Mouse (Mus musculus) stomach, postnatal 0 days (tissue): ENCODE measurements at regions not wholly inside any gene's neighbourhood (a gene's known extent, or its start where the extent isn't known, plus 50 kb on each side); places are given as distances from the start of the nearest gene placed in this dataset.

Experiments used
- CTCF ChIP-seq: IDR thresholded peaks from 2 replicates; pipeline ENCODE4 v1.5.1; 2016; ENCODE audit warnings: antibody characterized with exemption, low read depth, mild to moderate bottlenecking, moderate library complexity
- EP300 ChIP-seq: optimal IDR thresholded peaks from 2 replicates; pipeline ENCODE3; 2016; ENCODE audit warnings: antibody characterized with exemption

- TF ChIP-seq CTCF (no peak), EP300 (no peak)
Measured at GRCm38 (mm10) chr3:14971647-14972046, 85.6 kb downstream of the Car2 start.
